Mouse (Mus musculus) c-Kit-positive CD71-positive TER-119-positive erythroid progenitor cells, embryonic 14.5 days (primary cell): ENCODE measurements around the gene Map1s.

Experiments used
- DNase-seq: peaks from one replicate; pipeline ENCODE4 v3.0.0-alpha.2; 2013; ENCODE audit warnings: low spot score

Map1s gene

GRCm38 (mm10) chr8:70898661-70899198 lies 7.0 kb upstream of the Map1s start:
- no peak for DNase-seq

- no peak for DNase-seq
Observed at GRCm38 (mm10) chr8:70899226-70899625, 6.5 kb upstream of the Map1s start.

- DNase-seq = no peak
Observed at GRCm38 (mm10) chr8:70900872-70901387, 4.8 kb upstream of the Map1s start.

GRCm38 (mm10) chr8:70902211-70902610 lies 3.5 kb upstream of the Map1s start:
- no peak for DNase-seq

GRCm38 (mm10) chr8:70903112-70903511 lies 2.6 kb upstream of the Map1s start:
- DNase-seq = no peak

GRCm38 (mm10) chr8:70903582-70903981 lies 2.1 kb upstream of the Map1s start:
- no peak for DNase-seq

- no peak for DNase-seq
Observed at GRCm38 (mm10) chr8:70904532-70904931, 1.2 kb upstream of the Map1s start.

- DNase-seq = no peak
Observed at GRCm38 (mm10) chr8:70905463-70905830, 285 bp upstream of the Map1s start.

- DNase-seq = no peak
Observed at GRCm38 (mm10) chr8:70907518-70907917, 1.8 kb downstream of the Map1s start.

- no peak for DNase-seq
Observed at GRCm38 (mm10) chr8:70911596-70911995, 5.9 kb downstream of the Map1s start.

GRCm38 (mm10) chr8:70912955-70913354 lies 7.2 kb downstream of the Map1s start:
- DNase-seq = no peak

GRCm38 (mm10) chr8:70913523-70913922 lies 7.8 kb downstream of the Map1s start:
- no peak for DNase-seq

- no peak for DNase-seq
Observed at GRCm38 (mm10) chr8:70914704-70915103, 9.0 kb downstream of the Map1s start.

- DNase-seq = no peak
Observed at GRCm38 (mm10) chr8:70920049-70920922, 14.6 kb downstream of the Map1s start.

- DNase-seq = no peak
Observed at GRCm38 (mm10) chr8:70924151-70924550, 18.4 kb downstream of the Map1s start.

- no peak for DNase-seq
Observed at GRCm38 (mm10) chr8:70925754-70926153, 20.0 kb downstream of the Map1s start.

- DNase-seq = no peak
Observed at GRCm38 (mm10) chr8:70926396-70926795, 20.7 kb downstream of the Map1s start.

GRCm38 (mm10) chr8:70928096-70928495 lies 22.4 kb downstream of the Map1s start:
- DNase-seq = no peak

- no peak for DNase-seq
Observed at GRCm38 (mm10) chr8:70928778-70929322, 23.1 kb downstream of the Map1s start.

- DNase-seq = no peak
Observed at GRCm38 (mm10) chr8:70931731-70932130, 26.0 kb downstream of the Map1s start.

- DNase-seq = no peak
Observed at GRCm38 (mm10) chr8:70933036-70933435, 27.3 kb downstream of the Map1s start.

GRCm38 (mm10) chr8:70934786-70935185 lies 29.1 kb downstream of the Map1s start:
- no peak for DNase-seq

GRCm38 (mm10) chr8:70937200-70937599 lies 31.5 kb downstream of the Map1s start:
- no peak for DNase-seq
